Mouse (Mus musculus) ES-Bruce4 (cell line): Measurements from ENCODE around the gene Smyd1.

Experiments
- CTCF ChIP-seq: IDR thresholded peaks from one replicate; pipeline ENCODE4 v1.8.1; 2011; ENCODE audit warnings: low read depth, low read length
- EP300 ChIP-seq: IDR thresholded peaks from 2 replicates; pipeline ENCODE4 v1.6.1; 2011; ENCODE audit warnings: low read depth, low read length; ENCODE audit not compliant: insufficient read depth
- POLR2A ChIP-seq: IDR thresholded peaks from one replicate; pipeline ENCODE4 v1.8.1; 2011; ENCODE audit warnings: low read length; ENCODE audit not compliant: insufficient read depth

GRCm38 (mm10) chr6:71371085-71371605, 49.1 kb upstream of the Smyd1 start:
- TF ChIP-seq CTCF = no peak
- TF ChIP-seq POLR2A = no peak
- no peak for TF ChIP-seq EP300
